Mouse (Mus musculus): ENCODE measurements around the gene Atg4b. TPM values are rescaled to one million over a fixed set of nuclear protein-coding genes. Genes with fewer than 3 reads are reported as not detected.
"Not testable (repeated sequence)": the region's sequence is repeated elsewhere in the genome, so short reads cannot be mapped to it uniquely, and the experiment has no call there.

The Atg4b gene
- total and polyA plus RNA-seq, 2 experiments from 2014 or later: 39.3 to 81.8 TPM

DNA sequence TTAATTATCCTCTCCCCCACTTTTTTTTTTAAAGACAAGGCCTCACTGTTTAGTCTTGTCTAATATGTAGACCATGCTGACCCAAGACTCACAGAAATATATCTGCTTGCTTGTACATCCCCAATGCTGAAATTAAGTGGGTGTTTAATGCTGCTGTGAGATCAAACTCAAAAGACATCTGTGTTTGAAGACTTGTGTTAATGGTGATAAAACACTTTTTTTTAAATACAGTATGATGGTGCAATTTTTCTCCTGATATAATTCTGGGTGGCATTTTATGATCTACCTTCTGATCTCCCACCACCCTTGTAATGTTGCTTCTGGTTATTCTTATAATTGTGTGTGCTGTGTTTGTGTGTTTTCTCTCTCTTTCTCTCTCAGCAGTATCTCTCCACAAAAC, 4.9 kb downstream of the Atg4b start:
- ATAC-seq (ENCODE audit: low FRiP score): no peak
- Histone ChIP-seq H3K9ac (replicated peaks; ENCODE audit: low read length, poor library complexity, severe bottlenecking) (no peak overlapping the region), H3K36me3 (ENCODE audit: insufficient read depth, low read length) (no peaks in the 10 kb centered on the region), H3K4me2 (ENCODE audit: low read depth, low read length, poor library complexity, severe bottlenecking) (peak overlapping the region; percentile 90; the same call in 1 of the 2 replicates), H3K27ac (ENCODE audit: low read depth, low read length) (no peak overlapping the region), H3K27me3 (ENCODE audit: insufficient read depth, low read length) (no peaks in the 10 kb centered on the region), H3K9me3 (ENCODE audit: low read length) (no peaks in the 10 kb centered on the region), H3K4me1 (ENCODE audit: insufficient read depth, low read length) (peaks cover 3% of the 10 kb centered on the region; the same call in 1 of the 2 replicates), H3K4me3 (ENCODE audit: low read depth, low read length) (no peak overlapping the region)
- no peak for DNase-seq (ENCODE audit: low spot score)
- TF ChIP-seq CTCF (IDR thresholded peaks at IDR 0.05): no peak

DNA sequence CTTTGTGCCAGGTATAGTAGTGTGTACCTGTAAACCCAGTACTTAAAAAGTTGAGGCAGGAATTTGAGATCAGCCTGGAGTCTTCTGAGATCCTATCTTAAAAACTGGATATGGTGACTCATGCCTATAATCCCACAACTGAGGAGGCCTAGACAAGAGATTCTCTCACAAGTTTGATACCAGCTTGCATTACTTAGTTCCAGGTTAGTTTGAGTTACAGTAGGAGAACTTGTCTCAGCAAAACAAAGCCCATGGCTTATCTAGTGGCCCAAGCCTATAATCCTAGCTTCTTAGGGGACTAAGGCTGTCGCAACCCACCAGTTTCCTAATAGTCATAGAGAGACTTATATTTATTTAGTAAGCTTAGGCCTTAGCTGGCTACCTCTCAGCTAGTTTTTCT, 8.8 kb downstream of the Atg4b start:
- no peaks in the 10 kb centered on the region for H3K9me3 ChIP-seq (ENCODE audit: low read length)
- H3K4me1 ChIP-seq (ENCODE audit: insufficient read depth, low read length): no peaks in the 10 kb centered on the region
- WGBS: 89% methylated on average over 1 of the region's 1 CpGs
- TF ChIP-seq CTCF (IDR thresholded peaks at IDR 0.05): no peak
- H3K36me3 ChIP-seq (ENCODE audit: insufficient read depth, low read length): no peaks in the 10 kb centered on the region
- H3K4me3 ChIP-seq (ENCODE audit: low read depth, low read length): no peak overlapping the region
- no peak overlapping the region for H3K27ac ChIP-seq (ENCODE audit: low read depth, low read length)
- no peaks in the 10 kb centered on the region for H3K27me3 ChIP-seq (ENCODE audit: insufficient read depth, low read length)
- no peak for ATAC-seq (ENCODE audit: low FRiP score)
- DNase-seq (ENCODE audit: low spot score): no peak
- no peak overlapping the region for H3K9ac ChIP-seq (replicated peaks; ENCODE audit: low read length, poor library complexity, severe bottlenecking)
- H3K4me2 ChIP-seq (ENCODE audit: low read depth, low read length, poor library complexity, severe bottlenecking): no peak overlapping the region

DNA sequence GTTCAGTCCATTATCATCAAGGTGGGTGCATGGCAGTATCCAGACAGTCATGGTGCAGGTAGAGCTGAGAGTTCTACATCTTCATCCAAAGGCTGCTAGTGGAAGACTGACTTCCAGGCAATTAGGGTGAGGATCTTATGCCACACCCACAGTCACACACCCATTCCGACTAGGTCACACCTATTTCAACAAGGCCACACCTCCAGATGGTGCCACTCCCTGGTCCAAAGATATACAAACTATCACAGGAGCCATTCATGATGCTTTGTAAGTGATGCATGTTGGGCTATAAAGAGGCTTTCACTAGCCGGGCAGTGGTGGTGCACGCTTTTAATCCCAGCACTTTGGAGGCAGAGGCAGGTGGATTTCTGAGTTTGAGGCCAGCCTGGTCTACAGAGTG, 12.2 kb downstream of the Atg4b start:
- H3K4me2 ChIP-seq (ENCODE audit: low read depth, low read length, poor library complexity, severe bottlenecking); H3K27me3 ChIP-seq (ENCODE audit: insufficient read depth, low read length); DNase-seq (ENCODE audit: low spot score); H3K9me3 ChIP-seq (ENCODE audit: low read length); ATAC-seq (ENCODE audit: low FRiP score); H3K4me1 ChIP-seq (ENCODE audit: insufficient read depth, low read length); H3K27ac ChIP-seq (ENCODE audit: low read depth, low read length); H3K9ac ChIP-seq (replicated peaks; ENCODE audit: low read length, poor library complexity, severe bottlenecking); H3K36me3 ChIP-seq (ENCODE audit: insufficient read depth, low read length); H3K4me3 ChIP-seq (ENCODE audit: low read depth, low read length): not testable (repeated sequence)
- WGBS: 94% methylated on average over 3 of the region's 3 CpGs

DNA sequence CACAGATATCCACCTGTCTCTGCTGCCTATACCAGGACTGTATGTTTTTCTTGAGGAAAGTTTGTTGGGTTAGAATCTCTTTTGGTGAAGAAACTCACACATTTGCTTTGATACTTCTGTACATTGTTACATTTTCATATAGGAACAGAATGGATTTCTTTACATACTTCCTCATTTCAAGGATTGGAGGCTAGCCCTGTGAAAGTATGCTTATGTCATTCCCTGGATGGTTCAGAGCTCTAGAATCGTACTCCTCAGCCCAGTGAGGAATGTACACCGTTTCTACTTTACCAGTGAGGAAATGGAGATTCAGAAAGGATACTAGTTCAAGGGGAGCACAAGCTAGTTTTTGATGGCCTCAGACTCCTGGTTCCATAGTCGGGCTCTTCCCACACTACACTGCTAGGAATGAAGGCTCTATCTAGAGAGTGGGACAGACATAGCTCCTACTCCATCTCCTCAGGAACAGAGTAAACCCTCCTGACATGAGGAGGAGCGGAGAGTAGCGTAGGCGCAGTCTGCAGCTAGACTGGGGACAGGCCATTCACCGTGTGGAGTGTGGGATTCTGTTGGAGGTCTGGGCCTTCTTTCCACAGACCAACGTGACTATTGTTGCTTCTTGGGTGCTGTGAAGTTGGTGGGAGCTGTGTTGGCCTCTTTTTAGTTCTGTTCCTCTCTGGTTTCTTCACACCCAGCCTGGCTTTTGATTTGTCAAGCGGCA, 13.7 kb downstream of the Atg4b start:
- Histone ChIP-seq H3K4me2 (ENCODE audit: low read depth, low read length, poor library complexity, severe bottlenecking) (no peak overlapping the region), H3K9me3 (ENCODE audit: low read length) (no peaks in the 10 kb centered on the region), H3K27me3 (ENCODE audit: insufficient read depth, low read length) (no peaks in the 10 kb centered on the region), H3K9ac (replicated peaks; ENCODE audit: low read length, poor library complexity, severe bottlenecking) (no peak overlapping the region), H3K4me1 (ENCODE audit: insufficient read depth, low read length) (no peaks in the 10 kb centered on the region), H3K4me3 (ENCODE audit: low read depth, low read length) (no peak overlapping the region), H3K27ac (ENCODE audit: low read depth, low read length) (no peak overlapping the region), H3K36me3 (ENCODE audit: insufficient read depth, low read length) (peaks cover 3% of the 10 kb centered on the region; the same call in 1 of the 2 replicates)
- WGBS: 96% methylated on average over 9 of the region's 9 CpGs
- ATAC-seq (ENCODE audit: low FRiP score) (no peak), DNase-seq (ENCODE audit: low spot score) (no peak)
- no peak for TF ChIP-seq CTCF (IDR thresholded peaks at IDR 0.05)

DNA sequence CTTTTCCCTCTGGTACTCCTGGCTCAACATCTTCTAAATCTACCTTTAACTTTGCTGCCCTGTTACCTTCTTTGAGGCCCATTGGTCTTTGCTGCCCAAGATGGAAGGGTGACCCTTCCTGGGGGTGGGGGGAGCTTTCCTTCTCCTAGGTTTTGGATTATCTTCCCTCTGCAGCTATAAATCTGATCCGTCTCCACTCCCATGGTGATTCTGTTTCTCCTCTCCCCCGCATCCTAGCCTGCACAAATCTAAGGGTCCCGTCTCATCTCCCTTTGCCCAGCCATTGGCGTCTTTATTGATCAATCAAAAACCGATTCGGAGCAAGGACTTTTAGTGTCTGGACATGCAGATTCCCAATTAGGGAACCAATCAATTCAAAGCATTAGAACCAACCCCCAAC, 16.3 kb downstream of the Atg4b start:
- H3K9ac ChIP-seq (replicated peaks; ENCODE audit: low read length, poor library complexity, severe bottlenecking): no peak overlapping the region
- H3K9me3 ChIP-seq (ENCODE audit: low read length): no peaks in the 10 kb centered on the region
- 95% methylated on average over 6 of the region's 6 CpGs for WGBS
- no peaks in the 10 kb centered on the region for H3K4me1 ChIP-seq (ENCODE audit: insufficient read depth, low read length)
- H3K27ac ChIP-seq (ENCODE audit: low read depth, low read length): no peak overlapping the region
- no peaks in the 10 kb centered on the region for H3K27me3 ChIP-seq (ENCODE audit: insufficient read depth, low read length)
- DNase-seq (ENCODE audit: low spot score) (no peak), ATAC-seq (ENCODE audit: low FRiP score) (no peak)
- no peak overlapping the region for H3K4me3 ChIP-seq (ENCODE audit: low read depth, low read length)
- no peak overlapping the region for H3K4me2 ChIP-seq (ENCODE audit: low read depth, low read length, poor library complexity, severe bottlenecking)
- peaks cover 3% of the 10 kb centered on the region; the same call in 1 of the 2 replicates for H3K36me3 ChIP-seq (ENCODE audit: insufficient read depth, low read length)
- TF ChIP-seq CTCF (IDR thresholded peaks at IDR 0.05): no peak

DNA sequence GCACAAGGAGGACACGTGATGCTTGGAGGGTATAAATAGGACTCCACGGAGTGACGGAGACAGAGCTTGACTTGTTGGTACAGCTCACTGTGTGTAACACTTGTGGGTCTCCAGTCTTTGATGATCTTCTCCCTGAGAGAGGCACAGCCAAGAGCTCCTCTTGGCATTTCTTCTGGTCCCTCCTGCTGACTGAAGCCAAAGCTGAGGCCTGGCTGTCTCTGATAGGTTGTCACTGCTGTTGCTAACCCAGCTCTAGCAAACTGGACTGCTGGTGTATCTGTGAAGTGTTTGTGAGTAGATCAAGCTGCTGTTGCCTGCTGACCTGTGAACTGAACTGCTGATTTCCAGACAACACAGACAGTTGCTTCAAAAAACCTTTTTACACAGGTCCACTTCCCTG, 18.6 kb downstream of the Atg4b start:
- Histone ChIP-seq H3K27ac (ENCODE audit: low read depth, low read length) (no peak overlapping the region), H3K4me3 (ENCODE audit: low read depth, low read length) (no peak overlapping the region), H3K9me3 (ENCODE audit: low read length) (no peaks in the 10 kb centered on the region), H3K27me3 (ENCODE audit: insufficient read depth, low read length) (no peaks in the 10 kb centered on the region), H3K9ac (replicated peaks; ENCODE audit: low read length, poor library complexity, severe bottlenecking) (no peak overlapping the region), H3K4me2 (ENCODE audit: low read depth, low read length, poor library complexity, severe bottlenecking) (no peak overlapping the region), H3K36me3 (ENCODE audit: insufficient read depth, low read length) (peaks cover 15% of the 10 kb centered on the region), H3K4me1 (ENCODE audit: insufficient read depth, low read length) (no peaks in the 10 kb centered on the region)
- no peak for TF ChIP-seq CTCF (IDR thresholded peaks at IDR 0.05)
- DNase-seq (ENCODE audit: low spot score): no peak
- 98% methylated on average over 3 of the region's 3 CpGs for WGBS
- no peak for ATAC-seq (ENCODE audit: low FRiP score)

Data from midbrain, postnatal 0 days (tissue).